Comparison of ENCODE assay signal across 8 mouse cellular contexts in the genomic region with DNA sequence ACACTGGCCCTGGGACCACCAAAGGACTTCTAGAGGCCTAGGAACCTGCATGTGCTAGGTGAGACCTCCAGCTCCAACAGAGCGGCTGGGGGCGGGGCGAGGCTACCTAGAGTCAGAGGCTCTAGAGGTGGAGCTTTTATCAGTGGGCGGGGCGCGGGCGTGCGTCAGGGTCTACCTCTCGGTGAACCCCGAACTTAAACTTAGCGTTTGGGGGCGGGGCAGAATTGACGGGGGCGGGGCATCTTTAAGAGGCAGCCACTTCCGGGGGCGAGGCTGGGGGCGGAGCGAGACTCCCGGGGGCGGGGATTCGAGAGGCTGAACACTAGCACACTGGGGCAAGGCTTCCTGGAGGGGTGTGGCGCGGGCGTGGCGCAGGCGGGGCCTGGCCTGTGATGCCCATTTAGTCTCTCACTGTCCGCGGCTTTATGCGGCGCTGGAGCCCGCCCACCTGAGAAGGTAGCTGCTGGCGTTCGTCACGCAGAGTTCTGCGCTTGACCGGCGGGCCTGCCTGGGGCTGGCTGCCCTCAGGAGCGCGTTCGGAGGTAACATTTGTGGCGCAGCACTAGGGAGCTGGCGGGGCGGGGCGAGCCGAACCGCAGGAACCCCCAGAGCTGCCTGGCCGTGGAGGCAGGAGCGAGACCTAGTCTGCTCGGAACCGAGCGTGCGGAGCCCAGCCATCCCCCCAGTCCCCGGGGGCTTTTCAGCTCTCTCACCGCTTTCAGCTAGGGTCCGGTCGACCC. TPM values are rescaled to one million over a fixed set of nuclear protein-coding genes. Genes with fewer than 3 reads are reported as not detected.
DNase-seq lines count a peak whose midpoint lies in the region; ATAC-seq and TF ChIP-seq lines count a peak whose summit lies in the region.

A gene (plus strand): TSS at position 392 of the 740 bp plus-strand sequence.

- intact Hi-C loops in heart, postnatal 36 days (cut with DNase I) = no loop called here

- peak; percentile 56; the same call in 1 of the 2 replicates for TF ChIP-seq POLR2A in testis, adult 2 months (IDR thresholded peaks at IDR 0.05; ENCODE audit: control insufficient read depth, low read depth, low read length)

- DNase-seq in MN1 (ENCODE audit: low spot score) = peak; percentile 72
- peak; percentile 90 for DNase-seq in cerebellum, adult 8-10 months
- DNase-seq in forebrain, postnatal 0 days = peak; percentile 83
- peak; percentile 83 to 89 for DNase-seq in heart, postnatal 36 days
- peak; percentile 88 to 93 for DNase-seq in layer of hippocampus, adult 18-20 months (ENCODE audit: low spot score in 2 of 2)
- peak; percentile 96 to 97 for DNase-seq in lung, adult 18-20 months

- H3K27me3 ChIP-seq in forebrain, postnatal 0 days (ENCODE audit: insufficient read depth, low read length) = no peaks in the 10 kb centered on the region
- no peaks in the 10 kb centered on the region for H3K27me3 ChIP-seq in neural tube, embryonic 14.5 days (ENCODE audit: control insufficient read depth, insufficient read depth, low read length)
- no peaks in the 10 kb centered on the region; the same call in 1 of the 2 replicates for H3K27me3 ChIP-seq in testis, adult 2 months (ENCODE audit: control insufficient read depth, insufficient read depth, low read length)

- no peaks in the 10 kb centered on the region for H3K4me1 ChIP-seq in forebrain, postnatal 0 days (ENCODE audit: insufficient read depth)
- H3K4me1 ChIP-seq in neural tube, embryonic 14.5 days (ENCODE audit: control insufficient read depth, insufficient read depth, low read length) = no peaks in the 10 kb centered on the region
- H3K4me1 ChIP-seq in testis, adult 2 months (ENCODE audit: control insufficient read depth, insufficient read depth, low read length) = peaks cover 7% of the 10 kb centered on the region

- H3K4me3 ChIP-seq in forebrain, postnatal 0 days (ENCODE audit: low read depth, low read length) = peak within 1 kb of the TSS; percentile 64
- peak within 1 kb of the TSS; percentile 65 for H3K4me3 ChIP-seq in neural tube, embryonic 14.5 days (ENCODE audit: low read depth, low read length)
- peak within 1 kb of the TSS; percentile 94 for H3K4me3 ChIP-seq in testis, adult 2 months (ENCODE audit: control insufficient read depth, low read depth, low read length)

- no peaks in the 10 kb centered on the region for H3K9me3 ChIP-seq in forebrain, postnatal 0 days (ENCODE audit: low read length)
- H3K9me3 ChIP-seq in neural tube, embryonic 14.5 days (ENCODE audit: control insufficient read depth, low read length) = no peaks in the 10 kb centered on the region

- H3K27ac ChIP-seq in forebrain, postnatal 0 days (ENCODE audit: low read depth, low read length) = peak within 1 kb of the TSS; percentile 46; the same call in 1 of the 2 replicates
- H3K27ac ChIP-seq in neural tube, embryonic 14.5 days (ENCODE audit: low read depth, low read length) = no peak within 1 kb of the TSS
- H3K27ac ChIP-seq in testis, adult 2 months (ENCODE audit: control insufficient read depth, insufficient read depth, low read depth, low read length) = peak within 1 kb of the TSS; percentile 33; the same call in 1 of the 2 replicates

- ATAC-seq in forebrain, postnatal 0 days = peak; percentile 98
- peak; percentile 99 for ATAC-seq in neural tube, embryonic 14.5 days (ENCODE audit: low read depth)

- no peaks in the 10 kb centered on the region for H3K36me3 ChIP-seq in forebrain, postnatal 0 days (ENCODE audit: insufficient read depth)
- H3K36me3 ChIP-seq in neural tube, embryonic 14.5 days (ENCODE audit: control insufficient read depth, insufficient read depth, low read length) = no peaks in the 10 kb centered on the region
- H3K36me3 ChIP-seq in testis, adult 2 months (ENCODE audit: control insufficient read depth, insufficient read depth, low read length) = no peaks in the 10 kb centered on the region

- WGBS in forebrain, postnatal 0 days = 2% methylated on average over 55 of the region's 56 CpGs
- WGBS in neural tube, embryonic 14.5 days = under 1% methylated on average over 56 of the region's 56 CpGs

- peak within 1 kb of the TSS; percentile 62 for H3K9ac ChIP-seq in forebrain, postnatal 0 days
- peak within 1 kb of the TSS; percentile 72 for H3K9ac ChIP-seq in neural tube, embryonic 14.5 days (replicated peaks; ENCODE audit: low read depth, low read length)

- peak within 1 kb of the TSS; percentile 71 for H3K4me2 ChIP-seq in forebrain, postnatal 0 days (ENCODE audit: low read depth)
- H3K4me2 ChIP-seq in neural tube, embryonic 14.5 days (ENCODE audit: low read depth, low read length) = peak within 1 kb of the TSS; percentile 90

- no peak for TF ChIP-seq CTCF in forebrain, postnatal 0 days (IDR thresholded peaks at IDR 0.05; ENCODE audit: low read depth)
- no peak for TF ChIP-seq CTCF in testis, adult 2 months (IDR thresholded peaks at IDR 0.05; ENCODE audit: control insufficient read depth, insufficient read depth, insufficient replicate concordance, low read depth, low read length)

RNA-seq across cellular contexts. Expression of the gene that starts here (rescaled TPM):
- 5.4 and 7.1 TPM in 2 replicates for total RNA-seq in forebrain, postnatal 0 days (2014; rRNA removed)
- polyA plus RNA-seq in forebrain, postnatal 0 days (2015; fragmentation: Nextera tagmentation; extraction: Ambion mirVana) = 3.4 and 4.3 TPM in 2 replicates
- under 1 TPM; 0.58 to 0.60 TPM for total RNA-seq in heart, postnatal 36 days (2021)
- total RNA-seq in layer of hippocampus, adult 18-20 months (2021) = 1 to 10 TPM; 6.7 to 8.5 TPM
- polyA plus RNA-seq in neural tube, embryonic 14.5 days (2014; fragmentation: Nextera tagmentation; extraction: Ambion mirVana) = 5.3 and 6.1 TPM in 2 replicates
- 0.55 and 0.64 TPM in 2 replicates for polyA plus RNA-seq in testis, adult 2 months (2012; rRNA removed)

Comparison
In these comparisons a context has a peak if more than half of its experiments do, and no peak if none do; other contexts are left out.
1. Peak in DNase-seq in heart, postnatal 36 days; RNA of the gene not detected or under 1 TPM.